Mouse (Mus musculus): ENCODE measurements around the gene Gm38392.
"Not testable (repeated sequence)": the region's sequence is repeated elsewhere in the genome, so short reads cannot be mapped to it uniquely, and the experiment has no call there.

The Gm38392 gene

DNA sequence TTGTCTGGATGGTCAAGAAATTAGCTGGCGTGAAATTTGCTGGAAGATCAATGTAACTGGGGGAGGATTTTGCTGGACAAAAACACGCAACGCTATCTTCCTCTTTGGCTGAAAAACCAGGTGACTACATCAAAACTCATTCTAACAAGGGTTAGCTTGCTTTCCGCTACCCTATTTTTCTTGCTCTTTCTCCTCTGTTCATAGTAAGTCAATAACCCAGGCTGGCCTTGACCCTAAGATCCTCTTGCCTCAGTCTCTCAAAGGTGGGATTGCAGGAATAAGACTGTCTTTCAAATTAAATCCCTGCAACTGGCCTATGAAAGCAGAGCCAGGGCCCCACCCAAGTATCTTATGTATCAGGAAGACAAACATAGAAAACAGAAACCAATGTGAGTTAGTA lies at the start of gene Gm38392:
Gene Gm38392, minus strand, starts transcription at position 101 of the 400 bp plus-strand sequence.
- no peak for DNase-seq (ENCODE audit: low spot score in 2 of 2)

- peak; percentile 91 to 95 for DNase-seq (ENCODE audit: low spot score in 2 of 2)
Observed at GRCm38 (mm10) chr3:88336058-88337013, 49.3 kb upstream of the Gm38392 start, which contains the start of the genes Tmem79 and Smg5. TSS of gene Tmem79 (minus strand) at chr3:88336148. TSS of gene Smg5 (plus strand) at chr3:88336260.

DNA sequence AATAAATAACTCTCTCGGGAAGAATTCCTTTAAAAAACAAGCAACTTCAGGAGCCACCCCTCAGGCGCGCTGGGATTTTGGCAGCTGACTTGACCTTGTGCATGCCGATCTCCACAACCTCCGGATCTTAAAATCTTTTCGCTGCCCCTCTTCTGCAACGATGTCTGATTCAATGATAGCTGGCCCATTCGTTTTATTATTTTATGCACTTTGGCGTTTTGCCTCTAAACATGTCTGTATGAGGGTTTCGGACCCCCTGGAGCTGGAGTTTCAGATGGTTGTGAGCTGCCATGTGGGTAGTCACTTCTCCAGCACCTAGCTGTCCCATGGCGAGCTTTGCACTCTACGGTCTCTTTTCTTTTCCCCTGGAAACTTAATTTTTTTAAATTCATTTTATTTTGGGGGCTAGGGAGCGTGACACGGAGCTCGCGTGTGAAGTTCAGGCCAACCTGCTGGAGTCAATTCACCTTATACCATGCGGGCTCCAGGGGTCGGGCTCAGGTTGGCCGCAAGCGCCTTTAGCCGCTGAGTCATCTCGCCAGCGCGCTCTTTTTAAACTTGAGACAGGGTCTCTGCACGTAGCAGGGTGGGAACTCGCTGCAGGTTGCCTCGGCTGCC lies 48.5 kb upstream of the Gm38392 start:
- no peak for DNase-seq (ENCODE audit: low spot score in 2 of 2)

- no peak for DNase-seq (ENCODE audit: low spot score in 2 of 2)
Observed at GRCm38 (mm10) chr3:88334902-88335435, 48.0 kb upstream of the Gm38392 start.

GRCm38 (mm10) chr3:88334029-88334658 lies 47.1 kb upstream of the Gm38392 start:
- no peak for DNase-seq (ENCODE audit: low spot score in 2 of 2)

- DNase-seq (ENCODE audit: low spot score in 2 of 2) = no peak
Observed at GRCm38 (mm10) chr3:88331282-88331681, 44.3 kb upstream of the Gm38392 start.

- no peak for DNase-seq (ENCODE audit: low spot score in 2 of 2)
Observed at GRCm38 (mm10) chr3:88328956-88329355, 41.9 kb upstream of the Gm38392 start.

- DNase-seq (ENCODE audit: low spot score in 2 of 2) = peak in 1 of 2 experiments; percentile 34
Observed at GRCm38 (mm10) chr3:88324951-88325405, 38.0 kb upstream of the Gm38392 start, which contains the start of gene Glmp. TSS of gene Glmp (plus strand) at chr3:88325023.

- DNase-seq (ENCODE audit: low spot score in 2 of 2) = no peak
Observed at GRCm38 (mm10) chr3:88299172-88299571, 12.2 kb upstream of the Gm38392 start.

DNA sequence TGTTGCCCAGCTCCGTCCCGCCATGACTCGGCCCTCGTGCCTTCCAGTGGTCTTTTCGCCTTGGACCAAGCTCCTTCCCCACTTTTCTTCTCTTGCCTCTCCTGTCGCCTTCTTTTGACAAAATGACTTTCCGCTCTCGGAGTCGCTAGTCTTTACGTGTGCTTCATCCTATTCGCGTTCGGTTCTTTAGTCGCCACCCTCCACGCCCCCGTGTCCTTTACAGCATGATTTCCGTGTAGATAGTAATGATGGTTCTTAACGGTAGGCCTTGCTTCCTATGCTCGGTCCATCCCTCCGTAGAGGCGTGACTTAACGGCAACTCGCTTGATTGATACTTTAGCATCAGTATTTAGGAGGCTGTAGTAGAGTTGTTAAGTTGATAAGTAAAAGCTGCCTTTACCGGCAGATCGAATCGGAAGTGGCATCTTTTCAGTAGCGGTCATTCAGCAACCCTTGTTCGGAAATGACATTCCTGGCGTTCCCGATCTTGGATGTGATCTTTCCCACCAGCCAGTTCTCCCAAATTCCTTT lies 10.4 kb upstream of the Gm38392 start:
- no peak for DNase-seq (ENCODE audit: low spot score in 2 of 2)

GRCm38 (mm10) chr3:88296561-88297318 lies 9.7 kb upstream of the Gm38392 start, which contains the start of the genes Tsacc and Cct3:
TSS of gene Tsacc (minus strand) at chr3:88296999.
TSS of gene Cct3 (plus strand) at chr3:88297116.
- DNase-seq (ENCODE audit: low spot score in 2 of 2) = peak; percentile 95 to 97

- DNase-seq (ENCODE audit: low spot score in 2 of 2) = peak in 1 of 2 experiments; percentile 15
Observed at GRCm38 (mm10) chr3:88296110-88296560, 9.1 kb upstream of the Gm38392 start.

GRCm38 (mm10) chr3:88295272-88295671 lies 8.3 kb upstream of the Gm38392 start:
- not testable (repeated sequence) for DNase-seq (ENCODE audit: low spot score in 2 of 2)

- DNase-seq (ENCODE audit: low spot score in 2 of 2) = no peak
Observed at GRCm38 (mm10) chr3:88291970-88292369, 5.0 kb upstream of the Gm38392 start.

- DNase-seq (ENCODE audit: low spot score in 2 of 2) = not testable (repeated sequence)
Observed at GRCm38 (mm10) chr3:88288133-88288713, 1.2 kb upstream of the Gm38392 start.

DNA sequence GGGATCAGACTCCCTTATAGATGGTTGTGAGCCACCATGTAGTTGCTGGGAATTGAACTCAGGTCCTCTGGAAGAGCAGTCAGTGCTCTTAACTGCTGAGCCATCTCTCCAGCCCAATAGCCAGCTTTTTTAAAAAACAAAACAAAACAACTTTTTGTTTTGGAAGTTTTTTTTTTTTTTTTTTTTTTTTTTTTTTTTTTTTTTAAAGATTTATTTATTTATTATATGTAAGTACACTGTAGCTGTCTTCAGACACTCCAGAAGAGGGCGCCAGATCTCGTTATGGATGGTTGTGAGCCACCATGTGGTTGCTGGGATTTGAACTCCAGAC lies 1.5 kb downstream of the Gm38392 start:
- not testable (repeated sequence) for DNase-seq (ENCODE audit: low spot score in 2 of 2)

DNA sequence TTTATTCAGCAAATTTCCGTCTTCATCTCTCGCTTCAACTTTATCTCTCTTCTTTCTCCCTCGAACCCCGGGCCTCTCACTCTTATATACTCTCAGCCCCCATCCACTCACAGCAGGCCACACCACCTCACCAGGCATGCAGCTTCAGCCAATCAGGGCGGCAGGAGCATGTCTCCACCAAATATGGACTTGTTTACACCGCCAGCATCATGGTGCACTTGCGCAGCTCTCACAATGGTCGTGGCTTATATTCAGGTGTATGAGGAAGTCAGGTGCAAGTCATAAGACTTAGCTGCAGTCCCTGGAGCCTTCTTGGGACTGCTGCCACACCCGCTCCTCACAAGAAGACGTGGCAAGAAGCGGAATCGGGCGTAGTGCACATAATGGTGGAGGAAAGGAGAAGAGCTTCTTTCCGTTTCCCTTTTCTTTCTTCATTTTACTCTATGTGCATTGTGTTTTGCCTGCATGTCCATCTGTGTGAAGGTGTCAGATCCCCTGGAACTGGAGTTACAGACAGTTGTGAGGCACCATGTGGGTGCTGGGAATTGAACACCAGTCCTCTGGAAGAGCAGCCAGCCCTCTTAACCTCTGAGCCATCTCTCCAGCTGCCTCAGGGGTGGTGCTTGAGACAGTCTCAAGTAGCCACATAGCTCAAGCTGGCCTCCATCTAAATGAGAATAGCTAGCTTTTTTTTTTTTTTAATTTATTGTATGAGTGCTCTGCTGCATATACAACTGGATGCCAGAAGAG lies 2.0 kb downstream of the Gm38392 start:
- DNase-seq (ENCODE audit: low spot score in 2 of 2) = not testable (repeated sequence)

GRCm38 (mm10) chr3:88281141-88281916 lies 5.7 kb downstream of the Gm38392 start:
- DNase-seq (ENCODE audit: low spot score in 2 of 2) = not testable (repeated sequence)

GRCm38 (mm10) chr3:88280035-88280434 lies 7.0 kb downstream of the Gm38392 start:
- DNase-seq (ENCODE audit: low spot score in 2 of 2) = no peak
